Mouse (Mus musculus) heart, postnatal 36 days (tissue): ENCODE results near the gene Mertk. TPM values are rescaled to one million over a fixed set of nuclear protein-coding genes. Genes with fewer than 3 reads are reported as not detected.

Experiments used
- DNase-seq, 2 experiments: peaks; one replicate each; pipeline ENCODE4 v3.0.0; 2021 to 2022
- intact Hi-C: fragments of 180-260 bp; cut with DNase I; formaldehyde crosslinking; loops from one replicate; pipeline ENCODE4 v1.15.1; 2025
- total RNA-seq, 2 experiments: library from RNA; stranded (reverse); gene quantifications; 2 replicates each; pipeline ENCODE4 v1.2.3; 2021

Mertk gene
- total RNA-seq, 2 experiments from 2014 or later: 5.6 to 6.7 TPM

DNA sequence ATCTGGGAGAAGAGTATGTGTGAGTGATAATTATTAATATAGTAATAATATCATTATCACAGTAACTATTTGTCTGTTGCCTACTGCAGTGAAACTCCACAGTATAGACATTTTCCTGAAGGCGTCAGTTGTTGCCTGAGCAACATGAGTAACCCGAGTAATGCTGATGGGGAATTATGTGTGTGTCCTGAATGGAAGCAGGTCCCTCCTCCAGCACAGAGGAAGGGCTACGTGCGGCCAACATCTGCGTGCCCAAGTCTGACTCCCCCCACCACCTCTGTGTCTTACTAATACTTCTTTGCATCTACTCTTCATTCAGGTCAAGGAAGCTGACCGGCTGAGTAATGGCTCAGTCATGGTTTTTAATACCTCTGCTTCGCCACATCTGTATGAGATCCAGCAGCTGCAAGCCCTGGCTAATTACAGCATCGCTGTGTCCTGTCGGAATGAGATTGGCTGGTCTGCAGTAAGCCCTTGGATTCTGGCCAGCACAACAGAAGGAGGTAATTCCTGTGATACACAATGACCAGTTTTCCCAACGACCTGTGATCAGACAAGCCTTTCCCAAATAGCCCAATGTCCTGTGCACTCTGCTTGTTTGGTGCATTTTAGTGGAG, 60.1 kb downstream of the Mertk start:
- intact Hi-C loops: loop anchor here (1.0 kb wide), 1 partner anchor 14 kb away; no protein-coding TSS in a partner anchor

DNA sequence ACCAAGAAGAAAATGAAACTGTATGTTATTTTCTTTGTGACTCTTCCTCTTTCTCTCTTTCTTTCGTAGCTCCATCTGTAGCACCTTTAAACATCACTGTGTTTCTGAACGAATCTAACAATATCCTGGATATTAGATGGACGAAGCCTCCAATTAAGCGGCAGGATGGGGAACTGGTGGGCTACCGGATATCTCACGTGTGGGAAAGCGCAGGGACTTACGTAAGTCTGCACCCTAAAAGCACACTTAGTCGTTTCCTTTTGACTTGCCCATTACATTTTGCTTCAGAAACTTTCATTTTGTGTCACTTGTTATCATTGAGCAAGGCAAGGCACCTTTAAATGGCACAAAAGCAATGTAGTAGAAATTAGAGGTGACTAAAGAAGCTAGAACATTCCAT, 63.3 kb downstream of the Mertk start:
- DNase-seq: no peak
- intact Hi-C loops: no loop called here

More for the DNA sequence above, 60.1 kb downstream of the Mertk start:
- peak; percentile 29 to 39 for DNase-seq

DNA sequence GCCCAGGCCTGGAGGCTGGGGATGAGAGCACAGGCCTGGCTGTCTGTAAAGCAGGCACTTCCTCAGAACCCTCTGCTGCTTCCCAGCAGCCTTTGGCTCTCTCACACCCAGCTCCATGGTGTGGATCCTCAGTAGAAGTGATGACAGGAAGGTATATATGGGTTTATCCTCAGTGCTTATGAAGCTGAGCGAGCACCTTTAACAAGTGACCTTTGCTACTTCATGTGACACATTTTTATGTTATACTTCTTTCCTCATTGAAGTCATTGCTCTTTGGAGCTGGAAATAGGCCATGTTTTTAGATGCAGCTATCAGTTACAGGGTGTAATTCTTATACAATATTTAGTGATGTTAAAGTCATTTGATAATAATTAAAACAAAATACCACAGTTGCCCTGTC, 67.0 kb downstream of the Mertk start:
- intact Hi-C loops: no loop called here
- DNase-seq: no peak

DNA sequence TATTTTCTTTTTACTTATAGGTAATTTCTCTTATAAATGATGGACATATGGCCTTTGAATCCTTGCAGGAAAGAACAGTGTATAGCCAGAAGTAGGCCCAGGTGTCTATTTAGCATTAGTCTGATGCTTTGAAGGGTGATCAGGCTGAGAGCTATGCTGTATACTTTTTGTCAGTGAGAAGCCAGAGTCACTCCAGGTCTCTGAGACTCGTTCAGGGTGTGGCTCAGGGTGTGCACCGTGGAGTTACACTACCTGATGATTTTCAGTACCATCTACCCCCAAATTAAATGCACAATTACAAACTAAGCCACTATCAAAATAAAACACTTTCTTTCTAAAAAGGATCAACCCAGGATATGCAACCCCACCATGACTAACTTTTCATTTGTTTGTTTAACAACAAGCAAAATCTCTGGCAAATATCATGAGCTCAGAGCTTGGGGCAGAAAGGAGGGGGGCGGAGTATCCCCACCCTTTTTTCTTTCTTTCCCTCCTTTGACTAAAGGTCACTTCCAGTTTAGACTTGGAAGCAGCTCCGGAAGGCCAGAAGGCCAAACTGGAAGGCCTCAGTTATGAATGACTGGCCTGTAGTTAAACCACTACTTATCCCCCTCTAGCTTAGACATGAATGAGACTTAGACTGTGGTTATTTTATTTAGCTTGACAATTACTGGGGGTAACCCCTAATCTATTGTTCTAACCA, 69.9 kb downstream of the Mertk start:
- no peak for DNase-seq
- intact Hi-C loops: no loop called here

DNA sequence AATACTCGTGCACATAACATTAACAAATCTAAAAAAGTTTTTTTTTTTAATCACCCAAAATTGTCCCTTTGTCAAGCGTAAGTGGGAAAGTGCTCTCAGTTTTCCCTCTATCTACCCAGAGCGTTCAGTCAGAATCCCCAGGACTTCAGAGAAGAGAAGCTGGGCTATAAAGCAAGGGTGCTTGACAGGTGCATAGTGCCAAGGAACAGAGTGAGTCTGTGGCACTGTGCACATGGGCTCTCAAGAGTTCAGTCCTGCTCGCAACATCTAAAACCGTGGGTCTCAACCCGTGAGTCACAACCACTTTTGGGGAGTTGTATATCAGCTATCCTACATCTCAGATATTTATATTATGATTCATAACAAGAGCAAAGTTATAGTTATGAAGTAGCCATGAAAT, 71.8 kb downstream of the Mertk start:
- no peak for DNase-seq
- intact Hi-C loops: no loop called here

DNA sequence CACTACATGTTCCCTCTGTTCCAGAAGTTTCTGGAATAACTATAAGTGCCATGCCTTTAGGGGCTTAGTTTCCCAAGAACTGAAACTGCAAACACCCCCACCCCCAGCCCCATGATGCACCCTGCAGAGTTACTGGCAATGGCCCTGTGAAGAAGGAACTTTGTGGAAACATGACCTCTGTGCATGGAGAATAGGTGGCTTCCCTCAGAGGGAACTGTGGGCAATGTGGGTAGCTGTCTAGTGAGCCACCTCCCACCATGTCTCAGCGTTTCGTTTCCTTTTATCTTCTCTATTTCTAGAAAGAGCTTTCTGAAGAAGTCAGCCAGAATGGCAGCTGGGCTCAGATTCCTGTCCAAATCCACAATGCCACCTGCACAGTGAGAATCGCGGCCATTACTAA, 72.3 kb downstream of the Mertk start:
- intact Hi-C loops: no loop called here
- DNase-seq: no peak

DNA sequence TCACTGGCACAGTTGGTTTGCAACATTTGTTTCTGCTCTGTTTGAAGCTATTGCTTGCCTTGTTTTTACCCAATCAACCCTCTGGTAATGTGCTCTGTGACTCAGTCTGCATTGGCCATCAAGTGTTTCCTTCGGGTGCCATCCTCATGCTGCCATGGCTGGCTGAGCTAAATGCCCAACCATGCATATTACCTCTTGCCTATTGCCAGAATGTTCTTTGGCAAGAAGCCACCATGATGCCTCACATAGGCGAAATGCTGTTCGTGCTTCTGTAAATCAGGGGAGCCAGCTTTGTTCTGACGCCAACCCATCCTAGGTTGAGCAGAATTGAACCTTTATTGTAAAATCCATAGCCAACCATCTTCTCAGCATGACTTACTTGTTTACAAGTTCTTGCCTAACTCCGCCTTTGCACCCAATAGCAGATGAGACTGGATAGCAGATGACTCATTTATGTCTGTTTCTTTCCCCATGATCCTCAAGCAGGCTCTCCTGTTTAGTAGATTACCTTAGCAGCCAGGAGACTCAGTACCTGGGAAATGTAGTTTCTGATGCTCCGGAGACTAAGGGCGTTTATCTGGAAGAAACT, 73.1 kb downstream of the Mertk start:
- intact Hi-C loops: no loop called here
- no peak for DNase-seq

DNA sequence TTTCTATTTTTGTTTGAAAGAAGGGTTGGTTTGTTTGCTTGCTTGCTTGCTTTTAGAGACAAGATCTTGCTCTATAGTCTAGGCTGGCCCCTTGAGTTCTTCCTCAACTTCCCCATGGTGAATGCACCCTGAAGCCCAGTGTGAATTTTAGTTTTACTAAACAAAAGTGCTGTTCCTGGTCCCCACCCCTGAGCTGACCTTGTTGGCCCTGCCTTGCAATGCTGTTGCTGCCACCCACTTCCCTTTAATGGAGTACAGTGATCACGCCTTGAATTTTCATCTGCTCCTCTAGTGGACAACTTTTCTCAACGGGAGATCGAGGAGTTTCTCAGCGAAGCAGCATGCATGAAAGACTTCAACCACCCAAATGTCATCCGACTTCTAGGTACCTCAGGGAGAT, 83.5 kb downstream of the Mertk start:
- DNase-seq: no peak
- intact Hi-C loops: no loop called here

DNA sequence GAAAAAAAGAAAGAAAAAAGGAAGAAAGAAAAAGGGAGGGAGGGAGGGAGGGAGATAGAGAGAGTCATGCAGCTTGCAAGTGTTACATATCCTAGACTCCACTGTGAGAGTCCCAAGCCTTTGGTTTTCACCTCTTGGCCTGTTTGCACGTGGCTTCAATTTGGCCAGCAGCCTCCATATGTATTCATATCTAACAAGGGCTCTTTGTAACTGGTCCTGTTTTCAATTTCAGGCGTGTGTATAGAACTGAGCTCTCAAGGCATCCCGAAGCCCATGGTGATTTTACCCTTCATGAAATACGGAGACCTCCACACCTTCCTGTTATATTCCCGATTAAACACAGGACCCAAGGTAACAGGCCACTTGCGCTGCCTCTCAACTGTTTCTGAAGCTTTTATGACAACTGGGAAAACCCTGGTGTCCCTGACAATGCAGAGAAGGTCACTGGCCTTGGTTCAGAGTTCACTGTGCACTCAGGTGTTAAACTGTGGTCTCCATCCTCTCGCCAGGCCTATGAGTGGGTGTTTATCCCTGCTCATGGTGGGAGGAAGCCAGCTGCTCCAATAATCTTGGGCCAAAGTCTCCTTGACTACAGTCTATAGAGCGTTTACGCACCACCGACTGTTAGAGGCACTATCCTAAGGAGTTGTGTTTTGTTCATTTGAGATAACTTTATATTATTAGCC, 85.0 kb downstream of the Mertk start:
- intact Hi-C loops: no loop called here
- DNase-seq: no peak

DNA sequence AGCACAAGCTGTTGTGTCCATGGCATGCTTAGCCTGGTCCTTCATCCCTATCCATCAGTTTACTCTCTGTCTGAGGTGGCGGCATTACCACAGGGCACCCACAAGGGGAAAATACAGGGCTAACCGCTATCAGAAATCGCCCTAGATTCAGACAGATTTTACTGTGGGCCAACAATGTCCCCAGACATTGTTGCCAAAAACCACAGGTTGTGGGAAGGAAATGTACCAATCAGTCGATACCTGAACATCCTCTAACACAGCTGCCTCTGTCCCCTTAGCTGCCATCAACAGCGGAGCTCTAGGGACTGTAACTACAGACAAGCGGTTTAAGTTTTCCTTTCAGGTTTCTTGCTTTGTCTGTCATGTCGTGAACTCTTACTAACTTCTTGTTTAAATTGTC, 86.1 kb downstream of the Mertk start:
- DNase-seq: no peak
- intact Hi-C loops: no loop called here

DNA sequence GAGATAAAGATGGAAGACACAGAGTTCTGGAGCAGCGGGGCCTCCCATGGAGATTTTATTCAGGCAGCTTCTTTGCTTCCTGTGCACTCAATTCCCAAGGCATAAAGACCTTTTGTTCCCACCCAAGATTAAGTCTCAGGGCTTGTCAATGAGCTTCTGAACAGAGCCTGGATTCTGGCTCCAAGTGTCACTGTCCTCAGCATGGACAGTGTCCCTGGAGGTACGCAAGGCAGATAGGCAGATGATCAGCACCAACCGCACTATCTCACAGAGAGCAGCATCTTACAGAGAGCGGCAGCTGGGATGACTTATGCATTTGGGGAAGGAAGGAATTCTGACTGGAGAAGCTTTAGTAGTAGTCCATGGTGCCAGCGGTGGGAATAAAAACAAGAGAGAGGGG, 87.6 kb downstream of the Mertk start:
- no peak for DNase-seq
- intact Hi-C loops: no loop called here

DNA sequence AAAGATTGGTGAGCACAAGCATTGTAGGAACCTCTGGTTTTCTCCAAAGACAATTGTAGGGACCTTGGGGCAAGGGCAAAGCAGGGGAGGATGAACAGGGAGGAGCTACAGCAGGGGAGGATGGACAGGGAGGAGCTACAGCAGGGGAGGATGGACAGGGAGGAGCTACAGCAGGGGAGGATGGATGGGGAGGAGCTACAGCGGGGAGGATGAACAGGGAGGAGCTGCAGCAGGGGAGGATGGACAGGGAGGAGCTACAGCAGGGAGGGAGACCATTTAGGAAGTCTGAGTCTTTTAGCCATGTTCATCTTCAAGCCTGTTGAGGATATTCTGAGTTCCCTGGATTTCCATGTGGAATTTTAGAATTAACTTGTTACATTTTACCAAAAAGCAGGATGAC, 88.0 kb downstream of the Mertk start:
- DNase-seq: no peak
- intact Hi-C loops: no loop called here

DNA sequence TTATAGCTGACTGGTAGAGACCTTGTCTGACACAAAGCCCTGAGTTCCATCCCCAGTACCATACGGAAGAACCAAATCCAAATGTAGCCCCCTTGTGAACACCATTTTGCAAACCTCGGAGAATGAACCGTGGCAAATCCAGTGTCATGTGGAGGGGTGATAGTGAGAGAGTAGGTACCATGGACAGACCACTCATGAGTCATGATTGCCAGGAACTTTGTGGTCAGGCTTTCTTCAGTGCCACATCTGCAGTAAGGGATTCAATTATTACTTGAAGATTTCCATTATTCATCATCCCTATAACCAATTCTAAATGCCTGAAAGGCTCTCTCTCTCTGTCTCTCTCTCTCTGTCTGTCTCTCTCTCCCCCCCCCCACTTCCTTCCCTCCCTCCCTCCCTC, 89.0 kb downstream of the Mertk start:
- intact Hi-C loops: no loop called here
- DNase-seq: no peak

DNA sequence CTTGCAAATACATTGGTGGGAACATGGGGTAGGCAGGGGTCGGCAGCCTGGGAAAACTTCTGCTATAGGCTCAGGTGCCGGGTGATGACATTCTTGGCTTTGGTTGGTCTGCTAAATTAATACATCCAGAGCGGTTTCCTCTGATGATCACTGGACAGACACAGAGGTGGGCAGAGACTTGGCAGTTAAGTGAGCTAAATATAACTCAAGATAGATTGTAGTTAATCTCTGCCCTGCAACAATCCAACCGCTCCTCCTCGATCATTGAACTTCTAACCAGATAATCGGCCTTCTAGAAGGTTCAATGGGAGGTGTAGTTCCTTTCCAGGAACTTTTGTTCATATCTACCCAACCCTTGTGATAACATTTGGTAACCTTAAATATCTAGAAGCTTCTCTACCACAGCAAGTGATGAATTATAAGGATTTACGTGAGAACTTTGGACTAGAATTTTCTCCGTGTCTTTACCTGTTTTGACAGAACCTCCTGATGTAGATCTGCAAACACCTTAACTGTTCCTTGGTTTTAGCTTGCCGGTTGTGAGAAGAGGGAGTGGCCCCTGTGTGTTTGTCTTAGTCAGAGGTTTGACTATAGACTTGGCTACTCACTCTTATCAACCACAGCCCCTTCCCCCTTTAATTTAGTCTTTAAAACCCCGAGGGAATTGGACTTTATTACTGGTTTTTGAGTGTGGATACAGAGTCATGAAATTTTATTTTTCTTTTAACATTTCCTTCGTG, 92.3 kb downstream of the Mertk start:
- DNase-seq: no peak

DNA sequence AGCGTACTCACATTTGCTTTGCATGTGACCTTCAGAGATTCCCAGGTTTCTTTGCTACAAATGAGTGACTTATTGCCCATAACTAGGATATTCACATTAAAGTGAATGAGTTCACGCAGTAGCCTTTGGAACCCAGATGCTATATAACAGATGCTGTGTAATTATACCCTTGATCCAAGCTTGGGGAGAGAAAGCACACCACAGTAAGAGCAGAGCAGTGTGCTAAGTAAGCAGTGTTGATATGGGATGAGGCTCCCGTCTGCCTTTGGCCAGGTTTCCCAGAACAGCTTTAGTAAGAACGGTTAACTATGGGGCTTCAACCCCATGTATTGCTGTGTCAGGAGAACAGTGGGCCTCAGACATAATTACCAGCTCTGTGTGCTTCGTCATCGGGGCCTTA, 95.2 kb downstream of the Mertk start:
- DNase-seq: no peak
- intact Hi-C loops: no loop called here

More for the DNA sequence above, 92.3 kb downstream of the Mertk start:
- intact Hi-C loops: no loop called here

DNA sequence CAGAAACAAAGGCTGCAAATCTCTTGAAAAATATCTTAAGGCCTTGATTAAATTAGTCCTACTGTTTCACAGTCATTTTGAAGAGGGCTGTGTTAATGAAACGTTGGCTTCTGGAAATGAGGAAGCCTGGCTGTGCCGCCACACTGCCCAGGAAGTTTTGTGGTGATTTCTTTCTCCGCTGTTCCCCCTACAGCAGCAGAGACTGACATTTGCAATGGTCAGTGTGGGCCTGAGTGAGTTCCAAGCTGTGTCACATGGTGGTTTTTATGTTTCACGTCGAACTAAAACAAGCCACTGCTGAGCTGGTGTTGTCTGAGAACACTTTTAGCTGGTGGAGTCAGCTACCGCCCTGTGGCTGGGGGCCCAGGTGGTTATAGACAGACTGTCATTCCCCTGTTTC, 97.7 kb downstream of the Mertk start:
- no peak for DNase-seq
- intact Hi-C loops: no loop called here

DNA sequence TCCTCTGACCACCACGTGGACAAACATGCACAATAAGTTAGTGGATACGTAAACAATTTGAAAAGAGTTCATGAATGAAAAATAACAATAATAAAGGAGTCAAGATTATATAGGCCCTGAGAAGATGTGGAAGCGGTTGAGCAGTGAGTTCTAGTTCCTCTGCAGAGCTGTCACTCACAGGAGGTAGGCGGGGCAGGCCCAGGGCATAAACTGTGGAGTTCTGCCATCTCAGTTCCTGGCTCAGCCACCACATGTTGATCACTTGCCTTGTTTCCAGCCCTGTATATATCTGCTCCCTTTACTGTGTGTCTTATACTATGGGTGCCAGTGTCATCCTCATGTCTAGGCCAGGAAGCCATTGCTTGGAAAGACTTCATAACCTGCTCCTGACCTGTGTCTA, 104.7 kb downstream of the Mertk start:
- DNase-seq: no peak
- intact Hi-C loops: no loop called here

DNA sequence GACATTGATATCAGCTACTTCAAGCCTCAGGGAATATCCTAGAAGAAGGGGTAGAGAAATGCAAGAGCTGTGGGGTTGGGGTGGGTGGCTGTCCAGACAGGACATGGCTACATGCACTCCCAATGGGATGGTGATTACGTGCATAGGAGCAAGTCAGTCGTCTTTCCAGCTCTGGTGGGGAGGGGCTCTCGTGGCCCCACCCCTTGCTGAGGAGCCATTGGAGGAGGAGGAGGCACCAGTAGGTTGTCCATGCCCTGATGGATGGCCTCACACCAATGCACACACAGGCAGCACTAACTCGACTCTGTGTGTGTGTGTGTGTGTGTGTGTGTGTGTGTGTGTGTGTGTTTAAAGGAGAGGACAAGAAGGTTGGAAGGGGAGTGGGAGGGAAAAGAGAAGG, 106.6 kb downstream of the Mertk start:
- DNase-seq: no peak
- intact Hi-C loops: no loop called here

DNA sequence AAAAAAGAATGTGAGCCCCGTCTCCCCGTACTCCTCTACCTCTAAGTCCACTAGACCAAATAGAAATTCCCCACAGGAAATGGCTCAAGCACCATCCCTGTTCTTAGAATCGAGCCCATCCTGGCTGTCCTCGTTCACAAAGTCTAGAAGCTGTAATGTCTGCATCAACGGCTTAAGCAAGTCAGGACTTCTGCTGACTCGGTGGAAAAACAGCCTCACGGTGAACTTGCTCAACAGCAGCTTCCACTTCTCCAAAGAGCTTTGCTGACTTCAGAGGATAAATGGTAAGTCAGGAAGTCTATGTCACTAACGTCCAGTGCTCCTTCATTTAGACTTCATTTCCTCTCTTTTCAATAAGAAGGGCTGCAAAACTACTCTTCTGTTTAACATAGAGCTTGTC, 107.8 kb downstream of the Mertk start:
- DNase-seq: peak in 1 of 2 experiments; percentile 34
- intact Hi-C loops: no loop called here

DNA sequence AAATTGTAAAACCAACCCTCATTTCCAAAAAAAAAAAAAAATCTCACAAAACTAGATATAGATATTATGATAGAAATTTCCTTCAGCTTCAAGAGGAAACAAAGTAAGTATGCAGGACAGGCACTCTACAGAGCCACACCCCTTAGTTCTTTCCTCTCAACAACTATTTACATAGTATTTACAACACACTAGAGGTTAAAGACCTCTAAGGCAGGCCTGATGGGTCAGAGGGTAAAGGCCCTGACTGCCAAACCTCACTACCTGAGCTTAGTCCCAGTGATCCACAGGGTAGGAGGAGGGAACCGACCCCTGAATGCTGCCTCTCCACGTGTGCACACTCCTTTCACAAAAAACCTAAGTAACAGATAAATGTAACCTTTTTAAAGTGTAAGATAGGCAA, 114.0 kb downstream of the Mertk start:
- DNase-seq: no peak
- intact Hi-C loops: no loop called here

DNA sequence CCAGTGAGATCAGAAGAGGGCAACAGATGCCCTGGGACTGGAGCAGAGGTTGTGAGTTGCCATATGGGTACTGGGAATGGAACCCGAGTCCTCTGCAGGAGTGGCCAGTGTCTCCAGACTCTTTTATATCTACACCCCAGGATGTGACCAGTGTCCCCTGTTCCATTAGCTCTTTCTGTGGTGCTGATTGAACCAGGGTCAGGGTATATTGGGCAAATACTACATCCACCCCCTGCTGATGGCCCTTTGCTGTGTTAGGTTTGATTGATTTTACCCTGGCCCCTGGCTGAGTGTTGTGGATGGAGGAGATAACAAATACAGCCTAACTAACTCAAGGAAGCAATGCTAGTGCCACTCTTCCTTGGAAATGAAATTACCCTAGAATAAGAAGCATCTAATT, 117.6 kb downstream of the Mertk start:
- no peak for DNase-seq
- intact Hi-C loops: no loop called here
